Mouse (Mus musculus): ENCODE data around the gene Glrp1.

The Glrp1 gene

DNA sequence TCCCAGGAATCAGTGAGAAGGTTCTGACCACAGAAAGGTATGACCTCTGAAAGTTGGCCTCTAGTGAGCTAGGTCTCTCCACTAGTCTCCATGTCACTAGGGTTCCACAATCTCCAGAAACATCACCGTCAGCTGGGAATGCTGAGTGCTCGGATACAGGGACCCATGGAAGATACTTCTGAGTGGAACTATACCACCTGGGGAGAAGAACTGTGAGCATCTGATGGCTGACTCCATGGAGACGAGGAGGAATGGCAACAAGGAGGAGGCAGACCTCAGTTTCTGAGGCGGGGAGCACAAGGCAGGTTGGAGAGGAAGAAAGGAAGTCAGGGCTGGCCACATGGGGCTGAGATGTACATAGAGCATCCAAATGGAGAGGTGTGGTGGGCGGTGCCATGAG lies 50.2 kb downstream of the Glrp1 start:
- no peak for DNase-seq

DNA sequence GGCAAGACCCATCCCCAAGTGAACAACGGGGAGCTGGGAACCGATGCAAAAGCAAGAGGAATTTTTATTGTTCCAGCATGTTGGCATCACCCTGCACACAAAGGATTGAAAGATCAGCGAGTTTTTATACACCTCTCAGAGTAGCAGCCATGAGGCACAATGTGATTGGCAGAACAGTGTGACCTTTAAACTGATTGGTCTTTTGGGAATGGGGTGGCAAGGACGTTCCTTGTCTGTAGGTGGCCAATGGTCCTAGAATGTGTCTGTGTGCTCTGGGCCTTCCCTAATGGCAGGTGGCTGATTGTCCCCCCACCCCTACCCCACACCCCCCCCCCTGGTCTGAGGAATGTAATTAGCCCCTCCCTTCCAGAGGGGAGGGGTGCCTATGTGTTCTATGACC lies 50.7 kb downstream of the Glrp1 start:
- no peak for DNase-seq

DNA sequence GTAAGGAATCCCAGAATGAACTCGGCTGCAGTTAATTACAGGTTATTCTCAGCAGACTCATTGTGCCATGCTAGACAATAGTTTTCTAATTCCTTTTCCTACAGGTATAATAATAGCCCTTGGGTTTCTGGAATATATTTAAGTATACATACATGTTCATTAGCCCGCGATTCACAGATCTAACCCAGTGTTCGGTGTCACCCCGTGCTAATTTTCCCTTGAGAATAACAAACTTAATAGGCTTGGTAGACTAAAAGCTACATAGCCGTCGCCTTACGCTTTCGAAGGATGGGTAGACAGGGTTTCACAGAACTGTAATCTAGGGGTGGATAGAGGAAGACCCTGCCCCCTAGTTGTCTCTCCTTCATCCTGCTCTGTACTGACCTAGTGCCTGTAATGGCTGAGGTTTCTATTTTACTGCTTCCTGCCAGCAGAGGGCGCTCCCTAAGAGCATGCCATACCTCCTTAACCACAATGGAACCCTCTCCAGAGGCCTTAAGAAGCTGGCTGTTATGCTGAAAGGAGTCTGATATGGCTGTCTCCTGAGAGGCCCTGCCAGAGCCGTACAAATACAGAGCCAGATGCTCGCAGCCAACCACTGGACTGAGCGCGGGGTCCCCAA lies 53.3 kb downstream of the Glrp1 start:
- DNase-seq, result peak; percentile 82 to 83

DNA sequence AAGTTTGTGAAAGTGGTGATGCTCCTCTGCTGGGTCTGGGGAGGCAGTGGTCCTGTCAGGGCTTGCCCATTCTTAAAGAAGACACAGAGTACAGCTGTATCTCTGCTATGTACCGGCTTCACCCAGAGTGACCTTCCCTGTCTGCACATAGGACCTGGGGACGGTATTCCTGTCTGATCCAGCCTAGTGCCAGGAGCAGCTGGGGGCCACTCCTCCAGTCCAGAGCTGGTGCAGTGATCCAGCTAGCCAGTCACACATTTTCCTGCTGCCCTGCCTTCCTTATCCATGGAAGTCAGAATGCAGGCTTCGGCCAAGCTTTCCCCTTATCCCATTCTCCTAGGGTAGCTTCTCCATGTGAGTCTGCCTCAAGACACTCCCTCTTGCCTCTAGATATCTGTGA lies 54.1 kb downstream of the Glrp1 start:
- DNase-seq, result no peak

DNA sequence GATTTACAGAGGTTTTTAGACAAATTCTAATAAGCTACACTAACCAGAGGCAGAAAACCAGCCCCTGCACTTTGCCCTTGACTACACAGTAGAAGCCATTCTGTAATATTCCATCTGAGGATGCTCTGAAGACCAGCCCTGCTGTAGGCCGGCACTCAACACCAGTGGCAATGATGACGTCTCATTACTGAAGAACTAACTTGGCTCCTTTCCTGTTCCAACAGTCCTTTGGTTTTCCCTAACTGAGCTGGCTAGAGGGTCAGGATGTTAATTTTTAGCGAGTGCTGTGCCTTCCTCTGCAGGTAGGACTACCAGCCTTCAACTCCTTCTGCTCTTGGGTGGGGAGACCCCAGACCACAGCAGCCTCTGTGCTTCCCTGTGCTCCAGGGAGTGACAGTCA lies 55.2 kb downstream of the Glrp1 start:
- DNase-seq, result no peak

DNA sequence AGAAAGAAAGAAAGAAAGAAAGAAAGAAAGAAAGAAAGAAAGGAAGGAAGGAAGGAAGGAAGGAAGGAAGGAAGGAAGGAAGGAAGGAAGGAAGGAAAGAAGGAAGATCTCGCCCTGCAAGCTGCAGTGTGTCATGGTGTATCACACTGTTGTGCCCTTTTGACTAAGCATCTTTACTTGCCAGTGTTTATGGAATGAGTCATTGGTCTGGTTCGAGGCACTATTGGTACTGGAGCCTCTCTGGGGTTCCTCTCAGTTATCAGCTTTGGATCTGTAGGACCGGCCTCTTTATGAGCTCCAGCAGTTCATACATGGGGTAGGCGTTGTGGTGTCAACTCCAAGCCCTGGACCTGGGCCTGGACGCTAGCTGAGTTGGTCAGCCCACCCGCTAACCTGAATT lies 57.7 kb downstream of the Glrp1 start:
- DNase-seq, result no peak

DNA sequence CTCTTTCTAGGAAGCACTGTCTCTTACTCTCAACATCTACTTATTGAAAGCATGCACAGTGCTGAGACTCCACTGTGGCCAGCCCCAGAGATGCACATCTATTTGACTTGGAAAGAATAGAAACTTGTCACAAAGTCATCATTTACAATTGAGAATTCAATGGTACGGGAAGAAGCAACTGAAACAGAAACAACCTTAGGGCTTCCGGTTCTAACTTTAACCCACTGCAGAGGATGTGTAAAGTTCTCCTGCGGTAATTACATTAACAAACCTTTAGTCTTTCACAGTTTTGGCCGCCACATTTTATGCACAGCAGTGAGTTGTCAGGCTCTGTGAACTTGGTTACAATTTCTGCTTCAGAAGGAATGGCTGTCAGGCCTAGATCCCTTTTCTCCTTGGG lies 59.2 kb downstream of the Glrp1 start:
- DNase-seq, result no peak

All from cerebellum, postnatal 10 days (tissue).